Mouse (Mus musculus): ENCODE measurements around the gene Glb1l. TPM values are rescaled to one million over a fixed set of nuclear protein-coding genes. Genes with fewer than 3 reads are reported as not detected.

Gene Glb1l
- polyA plus RNA-seq, 1 experiment from 2014 or later: 15.1 TPM

DNA sequence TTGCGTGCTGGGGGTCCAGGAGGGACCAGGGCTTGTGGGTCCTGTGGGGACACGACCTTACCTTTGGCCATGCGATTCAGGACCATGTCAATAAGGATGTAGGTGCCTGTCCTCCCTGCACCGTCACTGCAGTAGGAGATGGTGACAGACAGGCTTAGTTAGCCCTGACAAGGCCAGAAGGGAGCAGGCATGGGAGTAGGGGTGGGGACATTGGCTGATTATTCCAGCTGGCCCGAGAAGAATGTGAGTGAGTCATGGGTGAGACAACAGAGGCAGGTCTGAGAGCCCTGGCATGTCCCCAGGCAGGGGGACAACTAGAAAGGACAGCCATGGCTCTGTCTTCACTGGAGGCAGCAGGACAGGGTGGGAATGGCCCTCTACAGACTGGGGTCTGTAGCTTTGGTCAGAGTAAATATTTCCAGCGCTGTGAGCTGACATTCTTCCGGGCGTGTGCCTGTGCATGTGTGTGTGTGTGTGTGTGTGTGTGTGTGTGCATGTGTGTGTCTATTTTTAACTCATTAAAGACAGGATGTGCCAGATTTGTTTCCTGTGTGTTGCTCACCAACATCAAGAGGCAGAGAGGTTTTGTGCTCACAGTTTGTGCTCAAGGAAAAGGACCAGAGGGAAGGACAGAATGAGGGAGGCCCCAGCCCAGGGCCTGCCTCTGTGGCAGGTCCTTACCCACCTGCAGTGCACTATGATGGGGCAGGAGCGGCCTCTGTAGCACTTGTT, 37.6 kb upstream of the Glb1l start:
- Histone ChIP-seq H3K4me2 (ENCODE audit: low read length) (no peak overlapping the region), H3K27ac (ENCODE audit: low read depth) (peak overlapping the region; percentile 43; the same call in 1 of the 2 replicates), H3K27me3 (replicated peaks; ENCODE audit: control insufficient read depth, insufficient read depth, low read length) (no peaks in the 10 kb centered on the region), H3K4me3 (ENCODE audit: low read depth, low read length) (no peak overlapping the region), H3K9ac (ENCODE audit: low read length) (no peak overlapping the region), H3K9me3 (ENCODE audit: control insufficient read depth, low read length) (no peaks in the 10 kb centered on the region), H3K4me1 (replicated peaks; ENCODE audit: control insufficient read depth, insufficient read depth, low read length) (peaks cover 15% of the 10 kb centered on the region), H3K36me3 (ENCODE audit: control insufficient read depth, insufficient read depth, low read length) (peaks cover 7% of the 10 kb centered on the region; the same call in 1 of the 2 replicates)
- 39% methylated on average over 9 of the region's 9 CpGs for WGBS
- ATAC-seq (replicated peaks; ENCODE audit: low FRiP score, low TSS enrichment, low read depth) (peak; percentile 18; the same call in 1 of the 2 replicates), DNase-seq (ENCODE audit: low spot score) (no peak)

DNA sequence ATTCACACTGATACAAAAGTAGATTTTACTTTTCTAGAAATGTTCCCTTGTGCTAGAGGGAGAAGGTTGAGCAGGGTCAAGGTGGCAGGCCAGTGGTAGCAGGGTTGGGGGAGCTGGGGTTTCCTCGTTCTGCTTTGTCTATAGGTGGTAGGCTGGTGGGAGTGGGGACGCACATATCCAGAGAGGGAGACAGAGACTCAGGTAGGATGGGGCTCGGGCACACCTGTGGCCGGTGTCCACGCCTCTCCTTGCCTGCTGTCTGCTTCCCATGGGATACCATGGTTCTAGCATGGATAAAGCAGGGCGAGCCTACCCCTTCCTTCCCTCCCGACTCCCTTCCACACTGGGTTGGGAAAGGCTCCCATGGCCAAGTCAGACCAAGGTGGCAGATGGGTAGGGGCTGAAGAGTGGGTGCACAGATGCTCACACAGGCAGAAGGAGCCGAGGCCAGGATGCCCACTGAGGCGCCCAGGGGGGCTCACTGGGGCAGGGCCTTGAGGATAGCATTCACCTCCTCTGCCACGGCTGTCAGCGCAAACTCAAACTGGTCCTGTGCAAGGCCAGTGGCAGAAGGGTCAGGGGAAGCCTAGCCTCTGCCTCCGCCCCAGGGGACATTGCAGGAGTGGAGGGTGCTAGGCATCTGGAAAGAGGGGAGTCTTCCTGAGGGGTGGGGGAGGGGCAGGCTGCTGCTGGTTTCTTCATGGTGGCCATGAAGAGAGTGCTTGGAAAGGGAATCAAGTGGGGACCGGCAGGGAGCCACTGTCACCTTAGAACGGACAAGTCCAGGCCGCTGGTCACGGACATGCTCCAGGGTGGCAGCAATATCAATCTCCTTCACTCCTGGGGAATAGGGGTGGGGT, 36.7 kb upstream of the Glb1l start:
- DNase-seq (ENCODE audit: low spot score): no peak
- 81% methylated on average over 16 of the region's 16 CpGs for WGBS
- no peak for ATAC-seq (replicated peaks; ENCODE audit: low FRiP score, low TSS enrichment, low read depth)
- Histone ChIP-seq H3K9ac (ENCODE audit: low read length) (no peak overlapping the region), H3K4me1 (replicated peaks; ENCODE audit: control insufficient read depth, insufficient read depth, low read length) (peaks cover 15% of the 10 kb centered on the region), H3K4me3 (ENCODE audit: low read depth, low read length) (no peak overlapping the region), H3K27ac (ENCODE audit: low read depth) (no peak overlapping the region), H3K36me3 (ENCODE audit: control insufficient read depth, insufficient read depth, low read length) (peaks cover 12% of the 10 kb centered on the region), H3K9me3 (ENCODE audit: control insufficient read depth, low read length) (no peaks in the 10 kb centered on the region), H3K27me3 (replicated peaks; ENCODE audit: control insufficient read depth, insufficient read depth, low read length) (no peaks in the 10 kb centered on the region), H3K4me2 (ENCODE audit: low read length) (no peak overlapping the region)

DNA sequence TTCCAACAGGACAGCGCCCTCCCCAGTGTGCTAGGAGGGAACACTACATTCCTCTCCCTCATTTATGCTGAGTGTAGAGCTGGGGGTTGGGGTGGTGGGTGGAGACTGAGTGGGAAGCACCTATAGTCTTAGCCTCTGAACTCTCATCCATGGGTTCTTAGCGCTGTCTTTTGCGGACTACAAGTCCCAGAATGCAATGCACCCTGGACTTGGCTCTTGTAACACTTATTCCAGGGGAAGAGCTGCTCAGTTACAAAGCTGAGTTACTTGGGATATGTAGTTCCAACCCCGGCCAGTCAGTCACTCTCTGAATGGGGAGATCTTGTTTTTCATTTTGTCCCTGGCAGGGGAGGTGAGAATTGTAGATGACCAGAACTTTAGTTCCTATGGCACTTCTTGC, 34.2 kb upstream of the Glb1l start:
- DNase-seq (ENCODE audit: low spot score) (no peak), ATAC-seq (replicated peaks; ENCODE audit: low FRiP score, low TSS enrichment, low read depth) (peak; percentile 44; the same call in 1 of the 2 replicates)
- H3K9ac ChIP-seq (ENCODE audit: low read length): no peak overlapping the region
- H3K9me3 ChIP-seq (ENCODE audit: control insufficient read depth, low read length): no peaks in the 10 kb centered on the region
- no peak overlapping the region for H3K4me2 ChIP-seq (ENCODE audit: low read length)
- peaks cover 24% of the 10 kb centered on the region for H3K36me3 ChIP-seq (ENCODE audit: control insufficient read depth, insufficient read depth, low read length)
- H3K27me3 ChIP-seq (replicated peaks; ENCODE audit: control insufficient read depth, insufficient read depth, low read length): no peaks in the 10 kb centered on the region
- WGBS: 24% methylated on average over 4 of the region's 4 CpGs
- no peak overlapping the region for H3K27ac ChIP-seq (ENCODE audit: low read depth)
- H3K4me3 ChIP-seq (ENCODE audit: low read depth, low read length): no peak overlapping the region
- peaks cover 10% of the 10 kb centered on the region for H3K4me1 ChIP-seq (replicated peaks; ENCODE audit: control insufficient read depth, insufficient read depth, low read length)

DNA sequence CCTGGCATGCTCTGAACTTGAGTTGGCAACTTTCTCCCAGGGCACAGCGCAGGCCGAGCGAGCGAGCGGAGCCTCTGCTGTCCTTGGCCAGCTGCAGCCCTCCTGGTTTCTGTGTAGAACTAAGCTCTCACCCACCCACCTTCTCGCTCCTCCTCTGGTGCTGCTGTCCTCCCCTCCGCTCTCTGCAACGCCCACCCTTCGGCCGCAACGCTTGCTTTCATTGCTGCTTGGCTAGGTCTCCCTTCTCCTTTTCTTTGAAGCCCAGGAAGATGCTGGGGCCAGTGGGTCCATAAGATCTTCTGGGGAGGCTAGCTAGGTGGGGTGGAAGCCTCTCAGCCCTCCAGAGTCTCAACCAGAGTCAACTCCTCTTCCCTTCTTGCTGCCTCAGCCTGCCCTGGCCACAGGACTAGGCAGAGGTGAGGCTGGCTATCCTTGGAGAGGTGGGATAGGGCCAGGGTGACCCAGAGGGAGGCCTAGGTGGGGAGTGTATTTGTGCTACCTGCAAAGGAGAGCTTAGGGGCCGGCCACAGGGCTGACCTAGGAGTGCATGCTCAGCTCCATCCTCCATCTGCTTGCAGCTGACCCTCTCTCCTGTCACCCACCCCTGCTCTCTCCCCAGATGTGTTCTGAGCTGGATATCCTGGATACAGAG, 33.7 kb upstream of the Glb1l start:
- ATAC-seq (replicated peaks; ENCODE audit: low FRiP score, low TSS enrichment, low read depth): no peak
- WGBS: 87% methylated on average over 12 of the region's 12 CpGs

DNA sequence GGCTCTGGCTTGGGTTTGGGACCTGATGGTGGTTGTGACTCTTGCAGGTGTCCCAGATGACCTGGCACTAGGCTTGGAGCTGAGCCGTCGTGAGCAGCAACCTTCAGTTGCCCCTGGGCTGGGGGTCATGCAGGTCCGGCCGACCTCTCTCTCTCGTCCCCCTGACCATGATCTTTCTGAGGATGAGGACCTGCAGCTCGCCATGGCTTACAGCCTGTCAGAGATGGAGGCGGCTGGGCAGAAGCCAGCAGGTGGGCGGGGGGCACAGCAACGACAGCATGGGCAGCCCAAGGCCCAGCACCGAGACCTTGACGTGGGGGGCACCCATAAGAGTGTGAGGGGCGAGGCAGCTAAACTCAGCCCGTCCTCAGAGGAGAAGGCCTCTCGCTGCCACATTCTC, 32.8 kb upstream of the Glb1l start:
- H3K27me3 ChIP-seq (replicated peaks; ENCODE audit: control insufficient read depth, insufficient read depth, low read length): no peaks in the 10 kb centered on the region
- H3K27ac ChIP-seq (ENCODE audit: low read depth): no peak overlapping the region
- H3K4me2 ChIP-seq (ENCODE audit: low read length): no peak overlapping the region
- no peaks in the 10 kb centered on the region for H3K9me3 ChIP-seq (ENCODE audit: control insufficient read depth, low read length)
- no peak overlapping the region for H3K9ac ChIP-seq (ENCODE audit: low read length)
- 86% methylated on average over 14 of the region's 14 CpGs for WGBS
- peaks cover 8% of the 10 kb centered on the region for H3K4me1 ChIP-seq (replicated peaks; ENCODE audit: control insufficient read depth, insufficient read depth, low read length)
- ATAC-seq (replicated peaks; ENCODE audit: low FRiP score, low TSS enrichment, low read depth) (no peak), DNase-seq (ENCODE audit: low spot score) (no peak)
- H3K4me3 ChIP-seq (ENCODE audit: low read depth, low read length): no peak overlapping the region
- H3K36me3 ChIP-seq (ENCODE audit: control insufficient read depth, insufficient read depth, low read length): peaks cover 25% of the 10 kb centered on the region

More for the DNA sequence above, 33.7 kb upstream of the Glb1l start:
- Histone ChIP-seq H3K27ac (ENCODE audit: low read depth) (no peak overlapping the region), H3K9me3 (ENCODE audit: control insufficient read depth, low read length) (no peaks in the 10 kb centered on the region), H3K9ac (ENCODE audit: low read length) (no peak overlapping the region), H3K4me1 (replicated peaks; ENCODE audit: control insufficient read depth, insufficient read depth, low read length) (peaks cover 10% of the 10 kb centered on the region), H3K4me3 (ENCODE audit: low read depth, low read length) (no peak overlapping the region), H3K27me3 (replicated peaks; ENCODE audit: control insufficient read depth, insufficient read depth, low read length) (no peaks in the 10 kb centered on the region), H3K36me3 (ENCODE audit: control insufficient read depth, insufficient read depth, low read length) (peaks cover 25% of the 10 kb centered on the region), H3K4me2 (ENCODE audit: low read length) (no peak overlapping the region)
- DNase-seq (ENCODE audit: low spot score): no peak

DNA sequence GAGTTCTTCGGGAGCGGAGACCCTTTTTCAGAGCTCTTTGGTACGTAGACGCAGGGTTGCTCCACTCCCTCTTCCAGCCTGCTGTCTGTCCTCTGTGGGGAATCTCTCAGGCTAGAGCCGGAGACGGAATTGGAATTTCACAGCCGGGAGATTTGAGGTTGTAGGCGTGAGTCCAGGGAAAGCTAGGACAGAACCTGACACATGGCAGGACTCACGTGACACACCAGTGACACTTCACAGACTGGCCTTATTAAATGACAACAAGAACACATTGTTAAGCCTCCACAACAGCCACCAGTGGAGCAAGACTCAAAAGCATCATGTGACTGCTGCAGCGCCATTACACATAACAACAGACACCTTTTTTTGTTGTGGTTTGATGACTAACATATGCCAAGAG, 29.0 kb upstream of the Glb1l start:
- Histone ChIP-seq H3K4me2 (ENCODE audit: low read length) (no peak overlapping the region), H3K4me3 (ENCODE audit: low read depth, low read length) (no peak overlapping the region), H3K27ac (ENCODE audit: low read depth) (no peak overlapping the region), H3K27me3 (replicated peaks; ENCODE audit: control insufficient read depth, insufficient read depth, low read length) (no peaks in the 10 kb centered on the region), H3K9me3 (ENCODE audit: control insufficient read depth, low read length) (no peaks in the 10 kb centered on the region), H3K9ac (ENCODE audit: low read length) (no peak overlapping the region), H3K36me3 (ENCODE audit: control insufficient read depth, insufficient read depth, low read length) (peaks cover 25% of the 10 kb centered on the region), H3K4me1 (replicated peaks; ENCODE audit: control insufficient read depth, insufficient read depth, low read length) (peaks cover 6% of the 10 kb centered on the region; the same call in 1 of the 2 replicates)
- ATAC-seq (replicated peaks; ENCODE audit: low FRiP score, low TSS enrichment, low read depth): no peak
- WGBS: 90% methylated on average over 10 of the region's 10 CpGs
- no peak for DNase-seq (ENCODE audit: low spot score)

DNA sequence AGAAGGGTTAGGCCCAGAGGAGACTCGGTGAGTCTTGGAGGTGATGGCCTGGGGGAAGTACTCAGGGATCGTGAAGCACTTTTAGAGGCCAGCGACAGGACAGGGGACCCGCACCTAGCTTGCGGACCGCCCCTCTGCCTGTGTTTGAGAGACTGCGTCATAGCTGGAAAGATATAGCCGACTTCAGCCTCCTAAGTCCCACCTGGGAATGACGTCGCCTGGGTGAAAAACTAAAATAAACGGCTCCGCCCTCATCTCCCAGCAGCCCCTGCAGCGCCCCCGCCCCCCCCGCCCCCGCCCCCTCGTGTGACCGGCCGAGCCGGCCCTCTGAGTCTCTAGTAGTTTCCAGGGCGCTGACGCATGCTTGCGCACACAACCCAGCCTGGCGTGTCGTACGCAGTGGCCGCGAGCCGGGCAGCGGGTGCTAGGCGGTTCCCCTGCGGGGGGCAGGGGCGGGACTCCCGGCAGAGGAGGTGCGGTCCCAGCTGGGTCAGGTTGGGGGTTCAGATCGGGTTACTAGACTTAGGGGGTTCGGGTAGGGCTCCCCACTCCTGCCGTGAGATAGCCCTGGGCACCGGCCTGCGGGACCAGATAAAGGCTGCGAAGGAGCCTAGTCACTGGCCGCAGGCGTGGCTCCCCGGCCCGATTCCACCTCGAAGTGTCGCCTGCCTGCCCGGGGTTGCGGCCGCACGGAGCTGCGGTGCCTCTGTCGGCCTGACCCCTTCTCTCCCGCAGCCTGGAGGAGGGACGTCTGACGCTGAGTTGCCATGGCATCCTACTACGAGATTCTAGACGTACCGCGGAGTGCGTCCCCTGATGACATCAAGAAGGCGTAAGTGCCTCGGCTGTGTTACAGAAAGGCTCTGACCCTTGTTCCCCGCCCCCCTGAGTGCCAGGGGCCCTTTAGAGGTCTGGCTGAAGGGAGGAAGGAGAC, 25.8 kb upstream of the Glb1l start, which contains the start of gene Dnajb2:
TSS of gene Dnajb2 (plus strand) at position 290 of the 934 bp plus-strand sequence.
- DNase-seq (ENCODE audit: low spot score) (peak; percentile 85), ATAC-seq (replicated peaks; ENCODE audit: low FRiP score, low TSS enrichment, low read depth) (peak; percentile 93)
- Histone ChIP-seq H3K4me3 (ENCODE audit: low read depth, low read length) (peak within 1 kb of the TSS; percentile 69), H3K27me3 (replicated peaks; ENCODE audit: control insufficient read depth, insufficient read depth, low read length) (no peaks in the 10 kb centered on the region), H3K4me1 (replicated peaks; ENCODE audit: control insufficient read depth, insufficient read depth, low read length) (peaks cover 6% of the 10 kb centered on the region; the same call in 1 of the 2 replicates), H3K9ac (ENCODE audit: low read length) (peak within 1 kb of the TSS; percentile 81), H3K4me2 (ENCODE audit: low read length) (peak within 1 kb of the TSS; percentile 84), H3K36me3 (ENCODE audit: control insufficient read depth, insufficient read depth, low read length) (peaks cover 6% of the 10 kb centered on the region; the same call in 1 of the 2 replicates), H3K27ac (ENCODE audit: low read depth) (peak within 1 kb of the TSS; percentile 64), H3K9me3 (ENCODE audit: control insufficient read depth, low read length) (no peaks in the 10 kb centered on the region)
- under 1% methylated on average over 64 of the region's 64 CpGs for WGBS
